Mouse (Mus musculus): ENCODE measurements around the gene Dcbld1.
"Not testable (repeated sequence)": the region's sequence is repeated elsewhere in the genome, so short reads cannot be mapped to it uniquely, and the experiment has no call there.

Dcbld1 gene

GRCm38 (mm10) chr10:52302271-52302670 is 68.9 kb downstream of the Dcbld1 start:
- DNase-seq (ENCODE audit: low spot score in 2 of 2), result no peak

GRCm38 (mm10) chr10:52304574-52304973 is 71.2 kb downstream of the Dcbld1 start:
- no peak for DNase-seq (ENCODE audit: low spot score in 2 of 2)

GRCm38 (mm10) chr10:52309196-52309595 is 75.8 kb downstream of the Dcbld1 start:
- peak in 1 of 2 experiments; percentile 14 for DNase-seq (ENCODE audit: low spot score in 2 of 2)

GRCm38 (mm10) chr10:52319506-52320286 is 86.3 kb downstream of the Dcbld1 start:
- DNase-seq (ENCODE audit: low spot score in 2 of 2), result no peak

- DNase-seq (ENCODE audit: low spot score in 2 of 2), result no peak
Measured at GRCm38 (mm10) chr10:52321918-52322317, 88.5 kb downstream of the Dcbld1 start.

GRCm38 (mm10) chr10:52331007-52331406 is 97.6 kb downstream of the Dcbld1 start:
- DNase-seq (ENCODE audit: low spot score in 2 of 2), result peak in 1 of 2 experiments; percentile 42

- DNase-seq (ENCODE audit: low spot score in 2 of 2), result not testable (repeated sequence)
Measured at GRCm38 (mm10) chr10:52343324-52343723, 109.9 kb downstream of the Dcbld1 start.

GRCm38 (mm10) chr10:52353184-52353583 is 119.8 kb downstream of the Dcbld1 start:
- no peak for DNase-seq (ENCODE audit: low spot score in 2 of 2)

- DNase-seq (ENCODE audit: low spot score in 2 of 2), result no peak
Measured at GRCm38 (mm10) chr10:52358467-52358866, 125.0 kb downstream of the Dcbld1 start, which contains the start of gene Gm26741. Gm26741 (plus strand) TSS chr10:52358767.

GRCm38 (mm10) chr10:52360241-52360735 is 126.9 kb downstream of the Dcbld1 start:
- DNase-seq (ENCODE audit: low spot score in 2 of 2), result no peak

GRCm38 (mm10) chr10:52360862-52361609 is 127.6 kb downstream of the Dcbld1 start:
- DNase-seq (ENCODE audit: low spot score in 2 of 2), result no peak

- DNase-seq (ENCODE audit: low spot score in 2 of 2), result no peak
Measured at GRCm38 (mm10) chr10:52368376-52368775, 135.0 kb downstream of the Dcbld1 start.

Measured in spleen, postnatal 10 days (tissue).